Mouse (Mus musculus): ENCODE data around the gene Tenm3.

Gene Tenm3

GRCm38 (mm10) chr8:48568608-48569007 is 275.1 kb downstream of the Tenm3 start:
- DNase-seq, result no peak

GRCm38 (mm10) chr8:48567929-48568607 is 275.7 kb downstream of the Tenm3 start:
- peak; percentile 23 for DNase-seq

GRCm38 (mm10) chr8:48560227-48560626 is 283.5 kb downstream of the Tenm3 start:
- DNase-seq, result no peak

GRCm38 (mm10) chr8:48555546-48556141 is 288.1 kb downstream of the Tenm3 start:
- DNase-seq, result peak; percentile 37

- peak; percentile 70 for DNase-seq
These were observed 288.8 kb downstream of the Tenm3 start for GRCm38 (mm10) chr8:48554762-48555545.

- no peak for DNase-seq
These were observed 289.9 kb downstream of the Tenm3 start for GRCm38 (mm10) chr8:48553791-48554288.

GRCm38 (mm10) chr8:48552306-48552705 is 291.4 kb downstream of the Tenm3 start:
- no peak for DNase-seq

- no peak for DNase-seq
These were observed 292.4 kb downstream of the Tenm3 start for GRCm38 (mm10) chr8:48551370-48551769.

- no peak for DNase-seq
These were observed 294.8 kb downstream of the Tenm3 start for GRCm38 (mm10) chr8:48548908-48549307.

- no peak for DNase-seq
These were observed 298.1 kb downstream of the Tenm3 start for GRCm38 (mm10) chr8:48545631-48546030.

GRCm38 (mm10) chr8:48544840-48545239 is 298.9 kb downstream of the Tenm3 start:
- no peak for DNase-seq

- no peak for DNase-seq
These were observed 301.6 kb downstream of the Tenm3 start for GRCm38 (mm10) chr8:48542141-48542540.

- no peak for DNase-seq
These were observed 302.9 kb downstream of the Tenm3 start for GRCm38 (mm10) chr8:48540894-48541293.

GRCm38 (mm10) chr8:48535833-48536232 is 307.9 kb downstream of the Tenm3 start:
- DNase-seq, result no peak

- DNase-seq, result no peak
These were observed 312.0 kb downstream of the Tenm3 start for GRCm38 (mm10) chr8:48531795-48532194.

GRCm38 (mm10) chr8:48530916-48531570 is 312.7 kb downstream of the Tenm3 start:
- no peak for DNase-seq

- DNase-seq, result no peak
These were observed 316.3 kb downstream of the Tenm3 start for GRCm38 (mm10) chr8:48527418-48527817.

GRCm38 (mm10) chr8:48522536-48523123 is 321.1 kb downstream of the Tenm3 start:
- no peak for DNase-seq

- no peak for DNase-seq
These were observed 321.7 kb downstream of the Tenm3 start for GRCm38 (mm10) chr8:48522004-48522403.

GRCm38 (mm10) chr8:48517431-48517830 is 326.3 kb downstream of the Tenm3 start:
- no peak for DNase-seq

- no peak for DNase-seq
These were observed 329.5 kb downstream of the Tenm3 start for GRCm38 (mm10) chr8:48514230-48514629.

- DNase-seq, result no peak
These were observed 329.9 kb downstream of the Tenm3 start for GRCm38 (mm10) chr8:48513801-48514200.

GRCm38 (mm10) chr8:48511546-48511945 is 332.2 kb downstream of the Tenm3 start:
- DNase-seq, result no peak

All from layer of hippocampus, adult 9-11 months (tissue).